Comparison of ENCODE assay signal across 24 mouse cellular contexts in genomic region chr4:39719951-39720350, GRCm38 (mm10).
DNase-seq lines count a peak whose midpoint lies in the region; ATAC-seq lines count a peak whose summit lies in the region.
"Had no signal": no experiment of that assay in that cellular context is flagged by ENCODE, and none has a peak within 500 bp of the region (broad histone marks: within the 10 kb centered on the region; RNA-seq: fewer than 3 reads in every experiment).

No protein-coding gene starts in this region.

- no peaks in the 10 kb centered on the region for H3K9me3 ChIP-seq in kidney, embryonic 14.5 days (ENCODE audit: control insufficient read depth, low read length)
- H3K9me3 ChIP-seq: G1E had no signal

- no peak overlapping the region for H3K9ac ChIP-seq in kidney, embryonic 14.5 days (ENCODE audit: low read depth, low read length)

- H3K4me2 ChIP-seq in kidney, embryonic 14.5 days (replicated peaks; ENCODE audit: low read depth, low read length) = no peak overlapping the region

- no peak for ATAC-seq in kidney, embryonic 14.5 days (ENCODE audit: low FRiP score, low TSS enrichment)
- ATAC-seq: activated CD4-positive, CD25-positive, alpha-beta regulatory T cell, adult 4 months; CD4-positive, CD25-positive, alpha-beta regulatory T cell, adult 4 months; Patski had no signal

- no peak overlapping the region for H3K27ac ChIP-seq in kidney, embryonic 14.5 days (ENCODE audit: low read depth, low read length)

- WGBS in kidney, embryonic 14.5 days = 66% methylated on average over 4 of the region's 4 CpGs

- no peaks in the 10 kb centered on the region for H3K36me3 ChIP-seq in kidney, embryonic 14.5 days (ENCODE audit: control insufficient read depth, insufficient read depth, low read length)
- H3K36me3 ChIP-seq: G1E had no signal

- H3K4me1 ChIP-seq in kidney, embryonic 14.5 days (ENCODE audit: control insufficient read depth, insufficient read depth, low read length) = no peaks in the 10 kb centered on the region

- no peak overlapping the region for H3K4me3 ChIP-seq in kidney, embryonic 14.5 days (ENCODE audit: low read length)

- DNase-seq in ES-CJ7 (ENCODE audit: low read depth, low spot score) (peak; percentile 77), R1 (ENCODE audit: low read depth, low spot score) (peak; percentile 77), ZHBTc4 (ENCODE audit: low read depth, low spot score) (peak; percentile 61)
- no peak for DNase-seq in urinary bladder, postnatal 4 days (ENCODE audit: low spot score in 2 of 2)
- DNase-seq in adrenal gland, postnatal 14 days = no peak
- DNase-seq: adrenal gland, adult 2 months; adrenal gland, adult 8-10 months; adrenal gland, postnatal 10 days; adrenal gland, postnatal 25 days; adrenal gland, postnatal 36 days; B cell, adult 2 months; cerebellum, adult 11 months; cerebellum, adult 11-12 months; cerebellum, adult 18-20 months; cerebellum, adult 2 months; cerebellum, adult 8-10 months; cerebellum, adult 9-10 months; cerebellum, adult 9-11 months had no signal

- no peaks in the 10 kb centered on the region for H3K27me3 ChIP-seq in kidney, embryonic 14.5 days (ENCODE audit: control insufficient read depth, insufficient read depth, low read length)
- H3K27me3 ChIP-seq: CH12.LX, Patski had no signal

Comparison
In these comparisons a context has a peak if more than half of its experiments do, and no peak if none do; other contexts are left out.
1. DNase-seq: peak in ES-CJ7 (single experiment), R1 (single experiment) and ZHBTc4 (single experiment); none in urinary bladder, postnatal 4 days (0 of 2) and adrenal gland, postnatal 14 days (single experiment).